Mouse (Mus musculus) heart, adult 10 weeks (tissue): ENCODE data around the gene Ormdl2. TPM values are rescaled to one million over a fixed set of nuclear protein-coding genes. Genes with fewer than 3 reads are reported as not detected.

Experiments used
- polyA plus RNA-seq: library from polyadenylated mRNA; stranded (reverse); fragments of 350-450 nt; fragmentation: Illumina TruSeq; extraction: RNeasy Lipid Tissue Mini Kit (QIAGEN cat#74804); gene quantifications from one replicate; pipeline ENCODE4 v1.2.3, GENCODE M21; 2014; ENCODE audit warnings: low read depth, low replicate concordance

Ormdl2 gene
- 14.6 TPM for polyA plus RNA-seq

GRCm38 (mm10) chr10:128821358-128822056, at the start of gene Ormdl2:
Gene Ormdl2, minus strand, starts transcription at chr10:128821645.

GRCm38 (mm10) chr10:128817033-128817432, 4.4 kb downstream of the Ormdl2 start, which contains the start of gene Sarnp:
Gene Sarnp, plus strand, starts transcription at chr10:128817333.

GRCm38 (mm10) chr10:128804271-128805091, 17.0 kb downstream of the Ormdl2 start, which contains the start of gene Tmem198b:
Gene Tmem198b, minus strand, starts transcription at chr10:128804370.

GRCm38 (mm10) chr10:128803771-128804270, 17.6 kb downstream of the Ormdl2 start, which contains the start of gene Dnajc14:
Gene Dnajc14, plus strand, starts transcription at chr10:128804062.

GRCm38 (mm10) chr10:128790398-128791124, 30.9 kb downstream of the Ormdl2 start, which contains the start of gene Mmp19:
Gene Mmp19, plus strand, starts transcription at chr10:128790910.

Other genes starting within 250 kb of the Ormdl2 start
- gene Erbb3, start 232.0 kb downstream of the Ormdl2 start, polyA plus RNA-seq = 7.1 TPM
- gene Rps26, start 194.9 kb downstream of the Ormdl2 start, polyA plus RNA-seq = 328 TPM
- gene Ikzf4, start 175.7 kb downstream of the Ormdl2 start, polyA plus RNA-seq = 0.37 TPM
- 27.1 TPM for gene Suox, start 147.6 kb downstream of the Ormdl2 start, polyA plus RNA-seq
- gene Rab5b, start 125.4 kb downstream of the Ormdl2 start, polyA plus RNA-seq = 82.2 TPM
- gene Pmel, start 117.5 kb downstream of the Ormdl2 start, polyA plus RNA-seq = 0.26 TPM
- gene Cdk2, start 116.6 kb downstream of the Ormdl2 start, polyA plus RNA-seq = 13.9 TPM
- 12.8 TPM for gene Dgka, start 76.8 kb downstream of the Ormdl2 start, polyA plus RNA-seq
- 9.7 TPM for gene Pym1, start 73.8 kb downstream of the Ormdl2 start, polyA plus RNA-seq
- gene Mmp19, start 30.7 kb downstream of the Ormdl2 start, polyA plus RNA-seq = 1.7 TPM
- gene Dnajc14, start 17.6 kb downstream of the Ormdl2 start, polyA plus RNA-seq = 30.3 TPM
- gene Tmem198b, start 17.3 kb downstream of the Ormdl2 start, polyA plus RNA-seq = 9.2 TPM
- gene Sarnp, start 4.3 kb downstream of the Ormdl2 start, polyA plus RNA-seq = 89.3 TPM
- gene Gdf11, start 70.1 kb upstream of the Ormdl2 start, polyA plus RNA-seq = 0.97 TPM
- 176 TPM for gene Cd63, start 79.3 kb upstream of the Ormdl2 start, polyA plus RNA-seq
- 13.4 TPM for gene Rdh5, start 101.2 kb upstream of the Ormdl2 start, polyA plus RNA-seq
- 352 TPM for gene Bloc1s1, start 102.4 kb upstream of the Ormdl2 start, polyA plus RNA-seq
- 122 TPM for gene Itga7, start 112.2 kb upstream of the Ormdl2 start, polyA plus RNA-seq
- gene Mettl7b, start 139.3 kb upstream of the Ormdl2 start, polyA plus RNA-seq = not detected
- gene Olfr9, start 167.8 kb upstream of the Ormdl2 start, polyA plus RNA-seq = not detected
- gene Olfr763, start 189.1 kb upstream of the Ormdl2 start, polyA plus RNA-seq = not detected
- not detected for gene Olfr764-ps1, start 218.3 kb upstream of the Ormdl2 start, polyA plus RNA-seq
- not detected for gene Olfr765, start 228.4 kb upstream of the Ormdl2 start, polyA plus RNA-seq
- not detected for gene Olfr766-ps1, start 247.3 kb upstream of the Ormdl2 start, polyA plus RNA-seq